Comparison of ENCODE assay signal across 8 mouse cellular contexts in genomic region chr12:100958006-100958405, GRCm38 (mm10). TPM values are rescaled to one million over a fixed set of nuclear protein-coding genes. Genes with fewer than 3 reads are reported as not detected.
DNase-seq lines count a peak whose midpoint lies in the region; ATAC-seq and TF ChIP-seq lines count a peak whose summit lies in the region.

No protein-coding gene starts in this region.

- peak; percentile 82 for DNase-seq in c-Kit-negative CD71-positive TER-119-positive erythroid progenitor cells, embryonic 14.5 days (ENCODE audit: low read depth, low spot score)
- peak; percentile 82 for DNase-seq in forebrain, embryonic 10.5 days (ENCODE audit: extremely low spot score, low spot score)
- DNase-seq in heart, postnatal 0 days (ENCODE audit: low spot score): peak; percentile 67
- DNase-seq in kidney, postnatal 36 days: peak; percentile 62 to 84
- peak; percentile 60 for DNase-seq in ovary, postnatal 10 days (ENCODE audit: low spot score)
- DNase-seq in thymus, postnatal 14 days: peak; percentile 91

- H3K27ac ChIP-seq in ES-Bruce4 (ENCODE audit: insufficient read depth, low read length): no peak overlapping the region
- H3K27ac ChIP-seq in forebrain, embryonic 10.5 days: peak overlapping the region; percentile 76
- H3K27ac ChIP-seq in heart, postnatal 0 days (ENCODE audit: low read depth): no peak overlapping the region
- no peak overlapping the region for H3K27ac ChIP-seq in lung, embryonic 16.5 days (ENCODE audit: low read length)

- no peak for TF ChIP-seq POLR2A in ES-Bruce4 (IDR thresholded peaks at IDR 0.05; ENCODE audit: insufficient read depth, low read length)

- peak; percentile 60; the same call in 1 of the 2 replicates for TF ChIP-seq EP300 in ES-Bruce4 (IDR thresholded peaks at IDR 0.05; ENCODE audit: insufficient read depth, low read depth, low read length)
- TF ChIP-seq EP300 in heart, postnatal 0 days (IDR thresholded peaks at IDR 0.05; ENCODE audit: low read depth): no peak

- H3K36me3 ChIP-seq in ES-Bruce4 (ENCODE audit: control insufficient read depth, insufficient read depth, low read length, poor library complexity, severe bottlenecking): peaks cover 3% of the 10 kb centered on the region
- H3K36me3 ChIP-seq in forebrain, embryonic 10.5 days (replicated peaks): peaks cover 86% of the 10 kb centered on the region
- H3K36me3 ChIP-seq in heart, postnatal 0 days (replicated peaks; ENCODE audit: control insufficient read depth, insufficient read depth, low read length): no peaks in the 10 kb centered on the region
- H3K36me3 ChIP-seq in lung, embryonic 16.5 days (ENCODE audit: control insufficient read depth, insufficient read depth, low read length): no peaks in the 10 kb centered on the region; the same call in 1 of the 2 replicates

- no peak overlapping the region for H3K4me2 ChIP-seq in heart, postnatal 0 days (ENCODE audit: low read depth, low read length)
- no peak overlapping the region for H3K4me2 ChIP-seq in lung, embryonic 16.5 days (ENCODE audit: low read depth, low read length)

- H3K4me1 ChIP-seq in ES-Bruce4 (ENCODE audit: control insufficient read depth, insufficient read depth, low read length): no peaks in the 10 kb centered on the region
- peaks cover 38% of the 10 kb centered on the region for H3K4me1 ChIP-seq in forebrain, embryonic 10.5 days
- H3K4me1 ChIP-seq in heart, postnatal 0 days (ENCODE audit: control insufficient read depth, insufficient read depth): peaks cover 13% of the 10 kb centered on the region; the same call in 1 of the 2 replicates
- peaks cover 6% of the 10 kb centered on the region for H3K4me1 ChIP-seq in lung, embryonic 16.5 days (replicated peaks; ENCODE audit: control insufficient read depth, insufficient read depth, low read length)

- 27% methylated on average over 5 of the region's 5 CpGs for WGBS in forebrain, embryonic 10.5 days
- 24% methylated on average over 5 of the region's 5 CpGs for WGBS in heart, postnatal 0 days
- WGBS in lung, embryonic 16.5 days: 22% methylated on average over 5 of the region's 5 CpGs

- no peak overlapping the region for H3K9ac ChIP-seq in ES-Bruce4 (ENCODE audit: low read depth, poor library complexity, severe bottlenecking)
- H3K9ac ChIP-seq in heart, postnatal 0 days (replicated peaks; ENCODE audit: low read depth, low read length): no peak overlapping the region
- no peak overlapping the region for H3K9ac ChIP-seq in lung, embryonic 16.5 days (ENCODE audit: low read length)

- no peak overlapping the region for H3K4me3 ChIP-seq in ES-Bruce4 (ENCODE audit: low read depth, low read length)
- H3K4me3 ChIP-seq in forebrain, embryonic 10.5 days: no peak overlapping the region; the same call in 1 of the 2 replicates
- H3K4me3 ChIP-seq in heart, postnatal 0 days (ENCODE audit: low read depth, low read length): no peak overlapping the region
- no peak overlapping the region for H3K4me3 ChIP-seq in lung, embryonic 16.5 days (ENCODE audit: low read length)

- H3K9me3 ChIP-seq in ES-Bruce4 (replicated peaks; ENCODE audit: control insufficient read depth, insufficient read depth, low read length, poor library complexity, severe bottlenecking): no peaks in the 10 kb centered on the region
- H3K9me3 ChIP-seq in forebrain, embryonic 10.5 days: no peaks in the 10 kb centered on the region
- no peaks in the 10 kb centered on the region for H3K9me3 ChIP-seq in heart, postnatal 0 days (replicated peaks; ENCODE audit: control insufficient read depth, low read length)
- no peaks in the 10 kb centered on the region for H3K9me3 ChIP-seq in lung, embryonic 16.5 days (ENCODE audit: control insufficient read depth, low read length)

- TF ChIP-seq CTCF in ES-Bruce4 (IDR thresholded peaks at IDR 0.05; ENCODE audit: low read depth, low read length): peak; percentile 99
- TF ChIP-seq CTCF in heart, postnatal 0 days (IDR thresholded peaks at IDR 0.05; ENCODE audit: low read depth): peak; percentile 94

- peak; percentile 69 for ATAC-seq in heart, postnatal 0 days (ENCODE audit: insufficient read depth, low read depth)
- ATAC-seq in lung, embryonic 16.5 days (ENCODE audit: low read depth): peak; percentile 60

- no peaks in the 10 kb centered on the region for H3K27me3 ChIP-seq in ES-Bruce4 (ENCODE audit: control insufficient read depth, insufficient read depth, low read length, poor library complexity, severe bottlenecking)
- H3K27me3 ChIP-seq in forebrain, embryonic 10.5 days (ENCODE audit: poor library complexity, severe bottlenecking): no peaks in the 10 kb centered on the region
- peaks cover 16% of the 10 kb centered on the region for H3K27me3 ChIP-seq in heart, postnatal 0 days (ENCODE audit: control insufficient read depth, insufficient read depth, low read length)
- H3K27me3 ChIP-seq in lung, embryonic 16.5 days (ENCODE audit: control insufficient read depth, insufficient read depth, low read depth, low read length): no peaks in the 10 kb centered on the region

RNA-seq across cellular contexts. Expression of gene Gpr68, which starts 50.0 kb away (rescaled TPM):
- polyA plus RNA-seq in ES-Bruce4 (2011; ENCODE audit: insufficient read depth, insufficient read length, low read depth, missing spikeins): 0.43 and 0.62 TPM in 2 replicates
- polyA plus RNA-seq in forebrain, embryonic 10.5 days (2016; fragmentation: Nextera tagmentation; extraction: Ambion mirVana): 0.30 and 0.36 TPM in 2 replicates
- 2.5 and 7.4 TPM in 2 replicates for total RNA-seq in heart, postnatal 0 days (2014; rRNA removed; ENCODE audit: low replicate concordance)
- polyA plus RNA-seq in heart, postnatal 0 days (2015; fragmentation: Nextera tagmentation; extraction: Ambion mirVana): 1.8 and 2.0 TPM in 2 replicates
- polyA plus RNA-seq in lung, embryonic 16.5 days (2015; fragmentation: Nextera tagmentation; extraction: Ambion mirVana): 0.47 and 0.58 TPM in 2 replicates
